Mouse (Mus musculus): ENCODE data around the gene Ms4a4c. TPM values are rescaled to one million over a fixed set of nuclear protein-coding genes. Genes with fewer than 3 reads are reported as not detected.
"Not testable (repeated sequence)": the region's sequence is repeated elsewhere in the genome, so short reads cannot be mapped to it uniquely, and the experiment has no call there.

Gene Ms4a4c
- polyA plus RNA-seq, 1 experiment from 2014 or later: 2.5 TPM

- Histone ChIP-seq H3K36me3 (replicated peaks) (no peaks in the 10 kb centered on the region), H3K4me3 (replicated peaks) (no peak overlapping the region), H3K9me3 (replicated peaks) (no peaks in the 10 kb centered on the region), H3K4me1 (replicated peaks) (no peaks in the 10 kb centered on the region), H3K9ac (no peak overlapping the region), H3K27ac (replicated peaks) (no peak overlapping the region), H3K4me2 (no peak overlapping the region), H3K27me3 (no peaks in the 10 kb centered on the region)
- ATAC-seq (ENCODE audit: insufficient read depth): no peak
Measured at GRCm38 (mm10) chr19:11407428-11407827, 2.9 kb downstream of the Ms4a4c start.

- Histone ChIP-seq H3K27me3 (no peaks in the 10 kb centered on the region), H3K27ac (replicated peaks) (no peak overlapping the region), H3K4me1 (replicated peaks) (no peaks in the 10 kb centered on the region), H3K4me2 (no peak overlapping the region), H3K9ac (no peak overlapping the region), H3K36me3 (replicated peaks) (no peaks in the 10 kb centered on the region), H3K9me3 (replicated peaks) (no peaks in the 10 kb centered on the region), H3K4me3 (replicated peaks) (no peak overlapping the region)
- 40% methylated on average over 1 of the region's 1 CpGs for WGBS (ENCODE audit: insufficient replicate concordance)
- ATAC-seq (ENCODE audit: insufficient read depth): no peak
Measured at GRCm38 (mm10) chr19:11408591-11408990, 4.0 kb downstream of the Ms4a4c start.

GRCm38 (mm10) chr19:11411640-11412039 is 7.1 kb downstream of the Ms4a4c start:
- Histone ChIP-seq H3K27me3 (no peaks in the 10 kb centered on the region), H3K4me3 (replicated peaks) (no peak overlapping the region), H3K36me3 (replicated peaks) (no peaks in the 10 kb centered on the region), H3K9ac (no peak overlapping the region), H3K9me3 (replicated peaks) (no peaks in the 10 kb centered on the region), H3K27ac (replicated peaks) (no peak overlapping the region), H3K4me2 (no peak overlapping the region), H3K4me1 (replicated peaks) (no peaks in the 10 kb centered on the region)
- ATAC-seq (ENCODE audit: insufficient read depth): no peak
- 32% methylated on average over 1 of the region's 1 CpGs for WGBS (ENCODE audit: insufficient replicate concordance)

GRCm38 (mm10) chr19:11414084-11414483 is 9.5 kb downstream of the Ms4a4c start:
- Histone ChIP-seq H3K4me3 (replicated peaks) (no peak overlapping the region), H3K27me3 (no peaks in the 10 kb centered on the region), H3K9me3 (replicated peaks) (no peaks in the 10 kb centered on the region), H3K9ac (no peak overlapping the region), H3K36me3 (replicated peaks) (no peaks in the 10 kb centered on the region), H3K4me1 (replicated peaks) (no peaks in the 10 kb centered on the region), H3K4me2 (no peak overlapping the region), H3K27ac (replicated peaks) (no peak overlapping the region)
- 77% methylated on average over 1 of the region's 1 CpGs for WGBS (ENCODE audit: insufficient replicate concordance)
- ATAC-seq (ENCODE audit: insufficient read depth): no peak

- 63% methylated on average over 3 of the region's 3 CpGs for WGBS (ENCODE audit: insufficient replicate concordance)
- no peaks in the 10 kb centered on the region for H3K9me3 ChIP-seq (replicated peaks)
- no peaks in the 10 kb centered on the region for H3K36me3 ChIP-seq (replicated peaks)
- no peak overlapping the region for H3K4me2 ChIP-seq
- H3K27me3 ChIP-seq: no peaks in the 10 kb centered on the region
- no peak overlapping the region for H3K27ac ChIP-seq (replicated peaks)
- H3K9ac ChIP-seq: no peak overlapping the region
- no peaks in the 10 kb centered on the region for H3K4me1 ChIP-seq (replicated peaks)
- no peak for ATAC-seq (ENCODE audit: insufficient read depth)
- H3K4me3 ChIP-seq (replicated peaks): no peak overlapping the region
Measured at GRCm38 (mm10) chr19:11415581-11415980, 11.0 kb downstream of the Ms4a4c start.

GRCm38 (mm10) chr19:11418865-11419264 is 14.3 kb downstream of the Ms4a4c start:
- 70% methylated on average over 3 of the region's 3 CpGs for WGBS (ENCODE audit: insufficient replicate concordance)
- not testable (repeated sequence) for H3K36me3 ChIP-seq (replicated peaks); H3K4me3 ChIP-seq (replicated peaks); ATAC-seq (ENCODE audit: insufficient read depth); H3K27me3 ChIP-seq; H3K9ac ChIP-seq; H3K4me1 ChIP-seq (replicated peaks); H3K9me3 ChIP-seq (replicated peaks); H3K27ac ChIP-seq (replicated peaks); H3K4me2 ChIP-seq

GRCm38 (mm10) chr19:11431209-11431608 is 26.6 kb downstream of the Ms4a4c start:
- not testable (repeated sequence) for H3K4me1 ChIP-seq (replicated peaks); H3K4me2 ChIP-seq; H3K27me3 ChIP-seq; ATAC-seq (ENCODE audit: insufficient read depth); H3K9ac ChIP-seq; H3K27ac ChIP-seq (replicated peaks); H3K4me3 ChIP-seq (replicated peaks); H3K9me3 ChIP-seq (replicated peaks); H3K36me3 ChIP-seq (replicated peaks)
- WGBS (ENCODE audit: insufficient replicate concordance): 38% methylated on average over 1 of the region's 1 CpGs

- Histone ChIP-seq H3K4me3 (replicated peaks) (no peak overlapping the region), H3K9ac (no peak overlapping the region), H3K4me1 (replicated peaks) (no peaks in the 10 kb centered on the region), H3K9me3 (replicated peaks) (no peaks in the 10 kb centered on the region), H3K27ac (replicated peaks) (no peak overlapping the region), H3K4me2 (no peak overlapping the region), H3K36me3 (replicated peaks) (no peaks in the 10 kb centered on the region), H3K27me3 (no peaks in the 10 kb centered on the region)
- ATAC-seq (ENCODE audit: insufficient read depth): no peak
- WGBS (ENCODE audit: insufficient replicate concordance): 65% methylated on average over 4 of the region's 4 CpGs
Measured at GRCm38 (mm10) chr19:11435058-11435834, 30.7 kb downstream of the Ms4a4c start.

- no peak within 1 kb of the TSS for H3K9ac ChIP-seq
- no peaks in the 10 kb centered on the region for H3K36me3 ChIP-seq (replicated peaks)
- H3K4me1 ChIP-seq (replicated peaks): no peaks in the 10 kb centered on the region
- ATAC-seq (ENCODE audit: insufficient read depth): no peak
- H3K27ac ChIP-seq (replicated peaks): no peak within 1 kb of the TSS
- no peaks in the 10 kb centered on the region for H3K27me3 ChIP-seq
- H3K9me3 ChIP-seq (replicated peaks): no peaks in the 10 kb centered on the region
- H3K4me3 ChIP-seq (replicated peaks): no peak within 1 kb of the TSS
- no peak within 1 kb of the TSS for H3K4me2 ChIP-seq
Measured at GRCm38 (mm10) chr19:11443338-11443737, 38.8 kb downstream of the Ms4a4c start, which contains the start of gene Ms4a4b. Gene Ms4a4b, plus strand, starts transcription at chr19:11443553.

GRCm38 (mm10) chr19:11443964-11444363 is 39.4 kb downstream of the Ms4a4c start:
- Histone ChIP-seq H3K4me1 (replicated peaks) (no peaks in the 10 kb centered on the region), H3K9ac (no peak overlapping the region), H3K36me3 (replicated peaks) (no peaks in the 10 kb centered on the region), H3K27ac (replicated peaks) (no peak overlapping the region), H3K4me3 (replicated peaks) (no peak overlapping the region), H3K4me2 (no peak overlapping the region), H3K27me3 (no peaks in the 10 kb centered on the region), H3K9me3 (replicated peaks) (no peaks in the 10 kb centered on the region)
- WGBS (ENCODE audit: insufficient replicate concordance): 62% methylated on average over 5 of the region's 5 CpGs
- no peak for ATAC-seq (ENCODE audit: insufficient read depth)

GRCm38 (mm10) chr19:11447238-11447637 is 42.7 kb downstream of the Ms4a4c start:
- WGBS (ENCODE audit: insufficient replicate concordance): 35% methylated on average over 2 of the region's 2 CpGs

GRCm38 (mm10) chr19:11459041-11459440 is 54.5 kb downstream of the Ms4a4c start:
- WGBS (ENCODE audit: insufficient replicate concordance): 78% methylated on average over 4 of the region's 4 CpGs
- not testable (repeated sequence) for H3K27ac ChIP-seq (replicated peaks); H3K9ac ChIP-seq; H3K36me3 ChIP-seq (replicated peaks); H3K4me2 ChIP-seq; H3K27me3 ChIP-seq; ATAC-seq (ENCODE audit: insufficient read depth); H3K9me3 ChIP-seq (replicated peaks); H3K4me1 ChIP-seq (replicated peaks); H3K4me3 ChIP-seq (replicated peaks)

More at GRCm38 (mm10) chr19:11447238-11447637, 42.7 kb downstream of the Ms4a4c start:
- H3K4me3 ChIP-seq (replicated peaks): no peak overlapping the region
- no peaks in the 10 kb centered on the region for H3K36me3 ChIP-seq (replicated peaks)
- no peaks in the 10 kb centered on the region for H3K27me3 ChIP-seq
- H3K4me2 ChIP-seq: no peak overlapping the region
- no peaks in the 10 kb centered on the region for H3K9me3 ChIP-seq (replicated peaks)
- H3K4me1 ChIP-seq (replicated peaks): no peaks in the 10 kb centered on the region
- ATAC-seq (ENCODE audit: insufficient read depth): no peak
- H3K9ac ChIP-seq: no peak overlapping the region
- no peak overlapping the region for H3K27ac ChIP-seq (replicated peaks)

Measured in liver, embryonic 15.5 days (tissue).